Mouse (Mus musculus) CH12.LX (cell line): ENCODE results near the gene Imp3. TPM values are rescaled to one million over a fixed set of nuclear protein-coding genes. Genes with fewer than 3 reads are reported as not detected.

ENCODE experiments used
- DNase-seq: peaks from one replicate; pipeline ENCODE4 v3.0.0-alpha.2; 2013; ENCODE audit errors: extremely low read depth
- H3K27ac ChIP-seq: 2 replicates; pipeline ENCODE4 v1.5.1; 2012; ENCODE audit warnings: low read depth, mild to moderate bottlenecking, control low read depth, moderate library complexity; ENCODE audit not compliant: insufficient read depth
- H3K27me3 ChIP-seq: replicated peaks from 2 replicates; pipeline ENCODE3; 2012; ENCODE audit warnings: inconsistent platforms
- H3K36me3 ChIP-seq, 2 experiments: replicated peaks in 1 of 2; 2 replicates each; pipeline versions ENCODE3 to v1.6.1; 2012; ENCODE audit warnings: inconsistent platforms in 1 of 2, low read length in 1 of 2, mild to moderate bottlenecking in 1 of 2, mixed read lengths in 1 of 2, moderate library complexity in 1 of 2; ENCODE audit not compliant: control insufficient read depth in 1 of 2, insufficient read depth in 1 of 2
- H3K4me1 ChIP-seq, 2 experiments: 2 replicates each; pipeline ENCODE4 v1.6.1; 2012; ENCODE audit warnings: inconsistent platforms in 1 of 2, moderate library complexity in 1 of 2; ENCODE audit not compliant: insufficient read depth in 2 of 2, control insufficient read depth in 1 of 2
- H3K4me2 ChIP-seq: 2 replicates; pipeline ENCODE4 v1.6.1; 2012; ENCODE audit warnings: low read depth, mild to moderate bottlenecking, control low read depth; ENCODE audit not compliant: poor library complexity, insufficient read depth, severe bottlenecking
- H3K4me3 ChIP-seq, 3 experiments: fragments of 150-350 bp in 1 of 3; sonication (generic) in 1 of 3; replicated peaks in 1 of 3; 2 replicates each; pipeline versions ENCODE3 to v1.5.1; 2011 to 2012; ENCODE audit warnings: low read depth in 2 of 3, low read length in 2 of 3, mild to moderate bottlenecking in 2 of 3, moderate library complexity in 2 of 3, control low read depth in 1 of 3, improper control_type of control experiment in 1 of 3, inconsistent platforms in 1 of 3, mixed read lengths in 1 of 3; ENCODE audit not compliant: poor library complexity in 1 of 3
- H3K79me2 ChIP-seq: replicated peaks from 2 replicates; pipeline ENCODE4 v1.6.1; 2012; ENCODE audit warnings: mild to moderate bottlenecking, moderate library complexity; ENCODE audit not compliant: control insufficient read depth, poor library complexity, insufficient read depth, severe bottlenecking; ENCODE audit errors: extremely low read depth
- H3K9ac ChIP-seq: 2 replicates; pipeline ENCODE4 v1.6.1; 2012; ENCODE audit warnings: low read depth, mild to moderate bottlenecking, control low read depth, moderate library complexity; ENCODE audit not compliant: insufficient read depth
- H3K9me3 ChIP-seq: replicated peaks from 2 replicates; pipeline ENCODE3; 2012; ENCODE audit warnings: low read length, inconsistent platforms, mixed read lengths
- BHLHE40 ChIP-seq: IDR thresholded peaks from 2 replicates; pipeline ENCODE4 v1.6.1; 2011; ENCODE audit warnings: mild to moderate bottlenecking, low read depth, low read length, improper control_type of control experiment
- ETS1 ChIP-seq: conservative IDR thresholded peaks from 2 replicates; pipeline ENCODE4 v1.6.1; 2012; ENCODE audit warnings: low read depth, mild to moderate bottlenecking, inconsistent platforms, low read length, improper control_type of control experiment, moderate library complexity
- HCFC1 ChIP-seq: IDR thresholded peaks from 2 replicates; pipeline ENCODE4 v1.6.1; 2012; ENCODE audit warnings: low read depth, mild to moderate bottlenecking, inconsistent platforms, low read length, improper control_type of control experiment
- MAZ ChIP-seq: IDR thresholded peaks from 2 replicates; pipeline ENCODE4 v1.6.1; 2012; ENCODE audit warnings: low read depth, mild to moderate bottlenecking, inconsistent platforms, low read length, improper control_type of control experiment, moderate library complexity
- MYC ChIP-seq: IDR thresholded peaks from 2 replicates; pipeline ENCODE4 v1.6.1; 2011; ENCODE audit warnings: low read depth, mild to moderate bottlenecking, improper control_type of control experiment, low read length
- NELFE ChIP-seq: IDR thresholded peaks from 2 replicates; pipeline ENCODE4 v1.6.1; 2011; ENCODE audit warnings: low read depth, low read length, improper control_type of control experiment
- POLR2AphosphoS2 ChIP-seq: IDR thresholded peaks from 2 replicates; pipeline ENCODE4 v1.6.1; 2011; ENCODE audit warnings: low read depth, low read length, improper control_type of control experiment
- RCOR1 ChIP-seq: conservative IDR thresholded peaks from 2 replicates; pipeline ENCODE4 v1.6.1; 2012; ENCODE audit warnings: low read depth, mild to moderate bottlenecking, inconsistent platforms, low read length, improper control_type of control experiment
- SMC3 ChIP-seq: IDR thresholded peaks from 2 replicates; pipeline ENCODE4 v1.6.1; 2011; ENCODE audit warnings: low read depth, low read length, improper control_type of control experiment
- TCF12 ChIP-seq: IDR thresholded peaks from 2 replicates; pipeline ENCODE4 v1.6.1; 2014; ENCODE audit warnings: low read depth, mild to moderate bottlenecking, inconsistent platforms, low read length, improper control_type of control experiment
- UBTF ChIP-seq: IDR thresholded peaks from 2 replicates; pipeline ENCODE4 v1.6.1; 2012; ENCODE audit warnings: low read depth, mild to moderate bottlenecking, inconsistent platforms, low read length, improper control_type of control experiment, moderate library complexity
- dilution Hi-C: fragments of 300-500 bp; cut with MboI; formaldehyde crosslinking; loops from 2 replicates; pipeline ENCODE4 v1.14.3; 2020; ENCODE audit warnings: low sequenced_read_pairs; ENCODE audit not compliant: extremely low pct_unique_long_range_greater_than_20kb, extremely low pct_ligation_motif_present
- in situ Hi-C: fragments of 300-500 bp; cut with MboI; formaldehyde crosslinking; loops from 3 replicates; pipeline ENCODE4 v1.14.3; 2019; ENCODE audit warnings: low sequenced_read_pairs, low pct_ligation_motif_present, low pct_unique_long_range_greater_than_20kb, mixed read lengths
- polyA plus RNA-seq: library from polyadenylated mRNA; unstranded; fragments of >175 nt; gene quantifications from 2 replicates; pipeline ENCODE4 v1.2.1, GENCODE M21; 2012; ENCODE audit warnings: low read depth; ENCODE audit not compliant: insufficient read length
- total RNA-seq, 2 experiments: library from RNA; depleted of rRNA; stranded (reverse); fragments of 300-350 nt in 1 of 2; fragments of >200 nt in 1 of 2; gene quantifications; 2 replicates each; pipeline ENCODE4 v1.2.3; 2012 to 2014

Gene Imp3
- total and polyA plus RNA-seq, 3 experiments: 134 to 197 (median 165) TPM

GRCm38 (mm10) chr9:56981502-56981901 is 44.2 kb downstream of the Imp3 start:
- Histone ChIP-seq H3K27me3 (no peaks in the 10 kb centered on the region), H3K36me3 (peaks cover 21 to 64% of the 10 kb centered on the region in 2 experiments), H3K4me2 (no peak overlapping the region), H3K9ac (no peak overlapping the region), H3K4me3 (no peak overlapping the region), H3K27ac (no peak overlapping the region), H3K9me3 (no peaks in the 10 kb centered on the region), H3K4me1 (no peaks in the 10 kb centered on the region), H3K79me2 (no peaks in the 10 kb centered on the region)
- no peak for TF ChIP-seq MYC
- TF ChIP-seq SMC3: no peak
- no peak for TF ChIP-seq POLR2AphosphoS2
- TF ChIP-seq BHLHE40: no peak
- no peak for TF ChIP-seq MAZ
- TF ChIP-seq NELFE: no peak
- no peak for TF ChIP-seq RCOR1
- TF ChIP-seq UBTF: no peak
- no peak for TF ChIP-seq HCFC1
- no peak for TF ChIP-seq TCF12
- TF ChIP-seq ETS1: no peak
- in situ Hi-C loops (no loop called here), dilution Hi-C loops (no loop called here)
- no peak for DNase-seq

Other genes starting within 250 kb of the Imp3 start
- not detected in 2 replicates for gene Lingo1, start 141.0 kb upstream of the Imp3 start, total RNA-seq (2012; rRNA removed)
- gene Lingo1, start 141.0 kb upstream of the Imp3 start, total RNA-seq (2014; rRNA removed): not detected in 2 replicates
- gene Lingo1, start 141.0 kb upstream of the Imp3 start, polyA plus RNA-seq: not detected in 2 replicates
- not detected in 2 replicates for gene Odf3l1, start 72.8 kb upstream of the Imp3 start, total RNA-seq (2012; rRNA removed)
- gene Odf3l1, start 72.8 kb upstream of the Imp3 start, total RNA-seq (2014; rRNA removed): not detected in 2 replicates
- gene Odf3l1, start 72.8 kb upstream of the Imp3 start, polyA plus RNA-seq: not detected in 2 replicates
- gene Cspg4, start 72.4 kb upstream of the Imp3 start, total RNA-seq (2012; rRNA removed): 0.04 and 0.08 TPM in 2 replicates
- gene Cspg4, start 72.4 kb upstream of the Imp3 start, total RNA-seq (2014; rRNA removed): 0.08 TPM in 1 of 2 replicates, not detected in the other
- 0.06 TPM in 1 of 2 replicates, not detected in the other for gene Cspg4, start 72.4 kb upstream of the Imp3 start, polyA plus RNA-seq
- gene Snx33, start 9.1 kb upstream of the Imp3 start, total RNA-seq (2012; rRNA removed): 2.6 and 3.2 TPM in 2 replicates
- 1.4 and 1.7 TPM in 2 replicates for gene Snx33, start 9.1 kb upstream of the Imp3 start, total RNA-seq (2014; rRNA removed)
- gene Snx33, start 9.1 kb upstream of the Imp3 start, polyA plus RNA-seq: 2.2 and 2.6 TPM in 2 replicates
- gene Snupn, start 13.4 kb downstream of the Imp3 start, total RNA-seq (2012; rRNA removed): 21.2 and 22.3 TPM in 2 replicates
- 25.1 and 27.3 TPM in 2 replicates for gene Snupn, start 13.4 kb downstream of the Imp3 start, total RNA-seq (2014; rRNA removed)
- 18.3 and 21.8 TPM in 2 replicates for gene Snupn, start 13.4 kb downstream of the Imp3 start, polyA plus RNA-seq
- gene Ptpn9, start 57.4 kb downstream of the Imp3 start, total RNA-seq (2012; rRNA removed): 10.4 and 11.3 TPM in 2 replicates
- gene Ptpn9, start 57.4 kb downstream of the Imp3 start, total RNA-seq (2014; rRNA removed): 10.4 and 10.9 TPM in 2 replicates
- 17.7 and 21.3 TPM in 2 replicates for gene Ptpn9, start 57.4 kb downstream of the Imp3 start, polyA plus RNA-seq
- gene Sin3a, start 134.6 kb downstream of the Imp3 start, total RNA-seq (2012; rRNA removed): 26.4 and 28.7 TPM in 2 replicates
- 17.7 and 23.0 TPM in 2 replicates for gene Sin3a, start 134.6 kb downstream of the Imp3 start, total RNA-seq (2014; rRNA removed)
- 32.1 and 32.4 TPM in 2 replicates for gene Sin3a, start 134.6 kb downstream of the Imp3 start, polyA plus RNA-seq
- gene Man2c1, start 193.2 kb downstream of the Imp3 start, total RNA-seq (2012; rRNA removed): 57.8 and 59.2 TPM in 2 replicates
- gene Man2c1, start 193.2 kb downstream of the Imp3 start, total RNA-seq (2014; rRNA removed): 50.4 and 58.9 TPM in 2 replicates
- 60.3 and 74.7 TPM in 2 replicates for gene Man2c1, start 193.2 kb downstream of the Imp3 start, polyA plus RNA-seq
- gene Neil1, start 210.8 kb downstream of the Imp3 start, total RNA-seq (2012; rRNA removed): 0.08 TPM in 1 of 2 replicates, not detected in the other
- 0.21 TPM in 1 of 2 replicates, not detected in the other for gene Neil1, start 210.8 kb downstream of the Imp3 start, total RNA-seq (2014; rRNA removed)
- gene Neil1, start 210.8 kb downstream of the Imp3 start, polyA plus RNA-seq: 0.13 and 0.15 TPM in 2 replicates
- 96.5 and 98.3 TPM in 2 replicates for gene Commd4, start 220.9 kb downstream of the Imp3 start, total RNA-seq (2012; rRNA removed)
- 36.9 and 41.8 TPM in 2 replicates for gene Commd4, start 220.9 kb downstream of the Imp3 start, total RNA-seq (2014; rRNA removed)
- gene Commd4, start 220.9 kb downstream of the Imp3 start, polyA plus RNA-seq: 98.9 and 106 TPM in 2 replicates